Mouse (Mus musculus) cerebellum, adult 11-12 months (tissue): Measurements from ENCODE around the gene Olfr1497.
A peak's percentile ranks its signal among the peaks of the same experiment; 100 is the strongest.
"Not testable (repeated sequence)": the region's sequence is repeated elsewhere in the genome, so short reads cannot be mapped to it uniquely, and the experiment has no call there.

ENCODE experiments used
- DNase-seq: peaks from one replicate; pipeline ENCODE4 v3.0.0; 2022

Gene Olfr1497

DNA sequence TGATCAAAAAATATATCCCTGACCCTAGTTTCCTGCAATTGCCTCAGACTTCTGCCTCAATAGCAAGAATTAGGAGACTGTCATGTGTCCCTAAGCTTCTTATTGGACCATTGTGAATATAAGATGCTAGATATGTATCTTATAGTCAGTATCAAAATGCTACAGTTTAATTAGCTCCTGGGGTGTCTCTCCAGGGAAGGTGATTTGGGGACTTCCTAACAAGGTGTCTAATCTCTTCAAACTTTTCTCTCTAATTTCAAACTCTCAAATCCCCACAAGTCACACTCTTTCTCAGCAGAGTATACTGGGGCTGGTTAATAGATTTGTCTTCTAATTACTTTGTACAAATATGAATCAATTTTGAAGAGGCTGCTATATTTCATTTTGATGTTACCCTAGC lies at the start of gene Olfr1497:
TSS of gene Olfr1497 (minus strand) at position 101 of the 400 bp plus-strand sequence.
- no peak for DNase-seq

- no peak for DNase-seq
Measured at GRCm38 (mm10) chr19:13830388-13830787, 32.4 kb upstream of the Olfr1497 start, which contains the start of gene Olfr1500. Olfr1500 (minus strand) TSS chr19:13830488.

GRCm38 (mm10) chr19:13828447-13828846 lies 30.4 kb upstream of the Olfr1497 start:
- no peak for DNase-seq

DNA sequence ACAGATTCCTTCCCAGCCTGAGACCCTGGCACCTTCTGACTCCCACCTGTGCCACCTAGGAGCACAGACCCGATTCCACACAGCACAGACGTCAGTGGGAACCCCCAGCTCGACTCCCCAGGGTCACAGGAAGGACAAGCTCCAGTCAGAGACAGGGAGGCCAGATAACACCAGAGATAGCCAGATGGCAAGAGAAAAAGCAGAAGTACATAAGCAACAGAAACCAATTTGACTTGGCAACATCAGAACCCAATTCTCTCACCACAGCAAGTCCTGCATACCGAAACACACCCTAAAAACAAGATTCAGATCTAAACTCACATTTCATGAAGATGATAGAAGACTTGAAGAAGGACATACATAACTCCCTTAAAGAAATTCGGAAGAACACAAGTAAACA lies 22.8 kb upstream of the Olfr1497 start:
- DNase-seq = no peak

GRCm38 (mm10) chr19:13819347-13819746 lies 21.3 kb upstream of the Olfr1497 start, which contains the start of gene Olfr1499:
Olfr1499 (minus strand) TSS chr19:13819447.
- DNase-seq = no peak

DNA sequence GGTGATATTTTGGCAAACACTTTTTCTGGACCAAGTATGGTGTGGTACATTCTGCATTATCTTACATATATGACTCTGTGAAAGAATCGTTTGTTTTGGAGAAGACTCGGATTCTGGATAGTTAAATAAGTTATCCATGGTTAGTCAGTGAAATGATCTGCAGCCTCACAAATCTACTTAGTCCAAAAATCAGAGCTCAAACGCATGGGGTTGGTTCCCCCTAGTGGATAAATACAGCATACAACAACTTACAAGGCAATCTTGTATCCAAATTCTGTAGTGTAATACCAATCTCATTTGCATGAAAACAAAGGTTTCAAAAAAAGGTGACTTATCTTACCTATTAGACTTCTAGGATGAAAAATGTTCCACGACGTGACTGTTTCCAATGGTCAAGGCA lies 20.8 kb upstream of the Olfr1497 start:
- DNase-seq = no peak

DNA sequence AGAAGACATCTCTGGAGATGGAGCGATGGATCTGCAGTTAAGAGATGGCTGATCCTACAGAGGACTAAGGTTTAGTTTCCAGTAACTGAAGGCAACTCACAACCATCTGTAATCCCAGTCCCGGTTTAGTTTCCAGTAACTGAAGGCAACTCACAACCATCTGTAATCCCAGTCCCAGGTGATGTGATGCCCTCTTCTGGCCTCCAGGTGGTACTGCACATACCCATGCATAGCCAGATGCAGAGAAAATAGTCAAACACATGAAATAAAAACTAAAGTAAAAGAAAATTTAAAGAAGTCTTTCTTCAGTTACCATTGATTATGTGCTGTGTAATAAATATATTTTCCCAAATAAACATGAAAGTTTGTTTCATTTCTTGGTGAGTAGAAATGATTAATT lies 14.8 kb upstream of the Olfr1497 start:
- no peak for DNase-seq

DNA sequence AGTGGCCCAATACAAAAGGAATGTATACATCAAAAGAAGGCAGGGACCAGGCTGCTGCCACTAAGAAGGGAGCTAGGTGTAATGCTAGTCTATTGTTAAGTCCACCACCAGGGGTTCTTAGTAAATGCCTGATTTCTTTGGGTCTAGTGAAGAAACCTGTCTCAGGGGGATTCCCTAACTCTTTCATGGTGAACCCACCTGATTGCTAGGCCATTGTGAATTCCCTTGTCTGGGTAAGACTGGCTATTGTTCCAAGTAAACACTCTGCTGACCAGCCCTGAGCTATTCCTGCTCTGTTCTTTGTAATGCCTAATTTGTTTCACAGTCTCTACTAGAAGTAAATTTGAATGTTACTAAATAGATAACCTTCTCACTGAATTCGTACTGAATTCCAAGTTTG lies 7.5 kb upstream of the Olfr1497 start:
- DNase-seq = not testable (repeated sequence)

DNA sequence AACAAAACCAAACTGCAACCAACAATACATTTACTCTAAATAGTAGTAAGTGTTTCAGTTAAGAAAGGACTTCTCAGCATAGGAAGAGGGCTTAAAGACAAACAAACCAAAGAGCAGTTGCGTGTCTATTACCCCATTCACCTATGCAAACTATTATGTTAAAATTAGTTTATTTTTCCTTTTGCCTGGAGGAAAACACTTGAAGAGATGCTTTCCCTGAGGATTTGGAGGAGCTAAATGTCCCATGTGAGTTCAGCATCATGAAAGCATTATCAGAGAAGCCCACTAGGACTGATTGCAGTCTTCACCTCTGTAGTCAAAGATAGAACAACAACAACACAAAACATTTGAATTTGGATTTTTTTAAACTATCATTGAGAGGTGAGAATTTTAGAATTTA lies 20.4 kb downstream of the Olfr1497 start, which contains the start of gene Olfr1496:
TSS of gene Olfr1496 (plus strand) at position 301 of the 400 bp plus-strand sequence.
- DNase-seq = no peak

DNA sequence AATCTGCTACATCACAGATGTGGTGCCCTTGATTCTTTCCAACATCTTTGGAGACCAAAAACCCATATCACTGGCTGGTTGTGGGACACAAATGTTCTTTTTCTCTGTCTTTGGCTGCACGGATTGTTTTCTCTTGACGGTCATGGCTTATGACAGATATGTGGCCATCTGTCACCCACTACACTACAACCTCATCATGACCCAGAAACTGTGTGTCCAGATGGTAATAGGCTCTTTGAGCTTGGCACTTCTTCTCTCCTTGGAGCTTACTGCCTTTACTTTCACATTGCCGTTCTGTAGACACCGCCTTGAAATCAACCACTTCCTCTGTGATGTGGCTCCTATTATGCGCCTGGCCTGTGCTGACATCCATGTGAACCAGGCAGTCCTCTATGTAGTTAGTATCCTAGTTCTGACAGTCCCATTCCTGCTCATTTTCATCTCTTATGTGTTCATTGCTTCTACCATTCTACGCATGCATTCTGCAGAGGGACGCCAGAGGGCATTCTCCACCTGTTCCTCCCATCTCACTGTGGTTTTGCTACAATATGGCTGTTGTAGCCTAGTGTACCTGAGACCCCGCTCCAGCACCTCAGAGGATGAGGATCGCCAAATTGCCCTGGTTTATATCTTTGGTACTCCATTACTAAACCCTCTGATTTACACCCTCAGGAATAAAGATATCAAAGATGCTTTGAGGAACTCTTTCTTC lies 29.3 kb downstream of the Olfr1497 start:
- peak; percentile 38 for DNase-seq

DNA sequence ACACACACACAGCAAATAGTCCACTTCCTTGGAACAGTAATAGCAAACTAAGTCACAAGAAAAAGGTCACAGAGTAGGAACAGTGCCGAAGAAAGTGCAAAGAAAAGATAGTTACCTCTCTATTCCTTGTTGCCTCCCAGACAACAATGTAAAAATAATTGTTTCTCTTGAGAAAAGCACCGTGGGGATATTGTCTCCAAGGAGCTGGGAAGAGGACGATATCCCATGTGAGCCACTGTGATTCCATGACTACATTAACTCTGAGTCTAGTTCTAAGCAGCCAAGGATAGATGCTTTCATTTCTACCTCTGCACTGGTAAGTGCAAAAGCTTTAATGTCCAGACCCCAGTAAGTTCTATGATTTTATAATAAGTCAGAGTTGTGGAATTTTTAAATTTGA lies 33.7 kb downstream of the Olfr1497 start, which contains the start of gene Olfr1495:
TSS of gene Olfr1495 (plus strand) at position 301 of the 400 bp plus-strand sequence.
- DNase-seq = no peak

DNA sequence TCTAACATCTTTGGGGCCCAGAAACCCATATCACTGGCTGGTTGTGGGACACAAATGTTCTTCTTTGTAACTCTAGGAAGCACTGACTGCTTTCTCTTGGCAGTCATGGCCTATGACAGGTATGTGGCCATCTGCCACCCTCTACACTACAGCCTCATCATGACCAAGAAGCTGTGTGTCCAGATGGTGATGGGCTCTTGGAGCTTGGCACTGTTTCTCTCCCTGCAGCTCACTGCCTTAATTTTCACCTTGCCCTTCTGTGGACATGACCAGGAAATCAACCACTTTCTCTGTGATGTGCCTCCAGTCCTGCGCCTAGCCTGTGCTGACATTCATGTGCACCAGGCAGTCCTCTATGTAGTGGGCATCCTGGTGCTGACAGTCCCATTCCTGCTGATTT lies 48.6 kb downstream of the Olfr1497 start:
- peak; percentile 52 for DNase-seq
